Mouse (Mus musculus) myocyte (in vitro differentiated cells): ENCODE measurements around the gene Wdr90. TPM values are rescaled to one million over a fixed set of nuclear protein-coding genes. Genes with fewer than 3 reads are reported as not detected.
"Not testable (repeated sequence)": the region's sequence is repeated elsewhere in the genome, so short reads cannot be mapped to it uniquely, and the experiment has no call there.

Experiments used
- H3K27me3 ChIP-seq: one replicate; pipeline ENCODE4 v1.6.1; 2011; ENCODE audit not compliant: control insufficient read depth, insufficient read depth, insufficient read length
- H3K36me3 ChIP-seq: one replicate; pipeline ENCODE4 v1.6.1; 2011; ENCODE audit not compliant: control insufficient read depth, insufficient read depth
- H3K4me2 ChIP-seq: one replicate; pipeline ENCODE4 v1.6.1; 2011; ENCODE audit warnings: low read depth, control low read depth
- H3K4me3 ChIP-seq: one replicate; pipeline ENCODE4 v1.5.1; 2011; ENCODE audit warnings: mild to moderate bottlenecking, control low read depth, moderate library complexity
- H3K79me2 ChIP-seq: one replicate; pipeline ENCODE4 v1.6.1; 2011; ENCODE audit not compliant: control insufficient read depth, insufficient read depth
- H3ac ChIP-seq: one replicate; pipeline ENCODE4 v1.6.1; 2011; ENCODE audit not compliant: control insufficient read depth, insufficient read length
- CEBPB ChIP-seq: IDR thresholded peaks from 2 replicates; pipeline ENCODE4 v1.6.1; 2011; ENCODE audit warnings: mild to moderate bottlenecking, moderate library complexity; ENCODE audit not compliant: poor library complexity, insufficient read depth, severe bottlenecking
- E2F4 ChIP-seq: IDR thresholded peaks from one replicate; pipeline ENCODE4 v1.6.1; 2011; ENCODE audit warnings: mild to moderate bottlenecking, control low read depth, moderate library complexity; ENCODE audit not compliant: insufficient read depth
- MAX ChIP-seq: IDR thresholded peaks from one replicate; pipeline ENCODE4 v1.6.1; 2011; ENCODE audit warnings: low read depth, mild to moderate bottlenecking, control low read depth
- MYOD1 ChIP-seq, 3 experiments: IDR thresholded peaks; one replicate each; pipeline ENCODE4 v1.6.1; 2011; ENCODE audit warnings: control low read depth in 2 of 3, low read depth in 2 of 3, mild to moderate bottlenecking in 2 of 3, moderate library complexity in 1 of 3; ENCODE audit not compliant: insufficient read length in 2 of 3, control insufficient read depth in 1 of 3
- MYOG ChIP-seq, 3 experiments: IDR thresholded peaks; one replicate each; pipeline ENCODE4 v1.6.1; 2011; ENCODE audit warnings: control low read depth in 2 of 3, low read depth in 2 of 3, mild to moderate bottlenecking in 2 of 3; ENCODE audit not compliant: insufficient read length in 2 of 3, control insufficient read depth in 1 of 3, insufficient read depth in 1 of 3
- POLR2A ChIP-seq: IDR thresholded peaks from one replicate; pipeline ENCODE4 v1.6.1; 2011; ENCODE audit warnings: low read depth, mild to moderate bottlenecking, control low read depth, moderate library complexity; ENCODE audit not compliant: insufficient read length
- REST ChIP-seq: IDR thresholded peaks from one replicate; pipeline ENCODE4 v1.6.1; 2011; ENCODE audit warnings: mild to moderate bottlenecking, control low read depth, moderate library complexity; ENCODE audit not compliant: insufficient read depth, insufficient read length
- SRF ChIP-seq: IDR thresholded peaks from one replicate; pipeline ENCODE4 v1.6.1; 2011; ENCODE audit warnings: low read depth; ENCODE audit not compliant: control insufficient read depth, insufficient read length
- TCF12 ChIP-seq: IDR thresholded peaks from one replicate; pipeline ENCODE4 v1.6.1; 2011; ENCODE audit warnings: mild to moderate bottlenecking, control low read depth; ENCODE audit not compliant: poor library complexity, insufficient read depth, severe bottlenecking
- TCF3 ChIP-seq: IDR thresholded peaks from one replicate; pipeline ENCODE4 v1.6.1; 2011; ENCODE audit warnings: low read depth, control low read depth; ENCODE audit not compliant: insufficient read length
- USF1 ChIP-seq: IDR thresholded peaks from one replicate; pipeline ENCODE4 v1.6.1; 2011; ENCODE audit warnings: low read depth, mild to moderate bottlenecking, control low read depth, moderate library complexity
- polyA plus RNA-seq: library from polyadenylated mRNA; unstranded; fragments of >200 nt; fragmentation: generic; extraction: Trizol; gene quantifications from one replicate; pipeline ENCODE4 v1.2.1, GENCODE M21; 2012; ENCODE audit warnings: missing spikeins

Wdr90 gene
- polyA plus RNA-seq, 1 experiment: 7.4 TPM

- TF ChIP-seq POLR2A (peak; percentile 43), USF1 (no peak)
- no peaks in the 10 kb centered on the region for H3K36me3 ChIP-seq
- peak within 1 kb of the TSS; percentile 38 for H3ac ChIP-seq
- no peaks in the 10 kb centered on the region for H3K27me3 ChIP-seq
- H3K79me2 ChIP-seq: no peaks in the 10 kb centered on the region
- H3K4me3 ChIP-seq: peak within 1 kb of the TSS; percentile 26
- H3K4me2 ChIP-seq: peak within 1 kb of the TSS; percentile 77
These were observed 52.3 kb downstream of the Wdr90 start, which contains the start of gene Fbxl16 for GRCm38 (mm10) chr17:25808789-25809605. TSS of gene Fbxl16 (plus strand) at chr17:25809085.

DNA sequence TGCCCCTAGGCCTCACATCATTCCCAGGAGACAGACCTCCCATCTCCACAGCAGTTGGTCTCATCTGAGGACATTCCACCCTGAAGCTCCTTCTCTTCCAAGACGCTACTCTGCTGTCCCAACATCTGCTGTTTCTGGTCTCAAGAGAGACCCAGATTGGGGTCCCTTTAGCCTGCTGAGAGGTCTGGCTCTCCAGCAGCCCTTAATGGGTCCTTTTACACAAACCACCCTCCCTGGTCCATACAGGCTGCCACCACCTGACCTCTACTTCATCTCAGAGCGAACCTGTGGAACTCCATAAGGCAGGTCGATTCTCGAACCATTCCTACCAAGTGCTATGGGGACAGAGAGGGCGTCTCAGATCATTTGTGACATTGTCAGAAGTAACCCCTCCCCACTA is 53.3 kb downstream of the Wdr90 start:
- no peak for TF ChIP-seq MAX
- no peak for TF ChIP-seq MYOD1 (IDR thresholded peaks at IDR 0.05; ENCODE audit: control insufficient read depth in 1 of 3, insufficient read length in 2 of 3, low read depth in 2 of 3)
- no peak for TF ChIP-seq CEBPB
- no peak for TF ChIP-seq REST
- TF ChIP-seq SRF: no peak
- TF ChIP-seq TCF3: no peak
- TF ChIP-seq E2F4: no peak
- no peak for TF ChIP-seq POLR2A
- no peak for TF ChIP-seq MYOG (IDR thresholded peaks at IDR 0.05; ENCODE audit: control insufficient read depth in 1 of 3, insufficient read depth in 1 of 3, insufficient read length in 2 of 3, low read depth in 2 of 3)
- Histone ChIP-seq H3K4me2 (peak overlapping the region; percentile 77), H3K4me3 (peak overlapping the region; percentile 26), H3K36me3 (no peaks in the 10 kb centered on the region), H3ac (peak overlapping the region; percentile 38), H3K27me3 (no peaks in the 10 kb centered on the region), H3K79me2 (no peaks in the 10 kb centered on the region)

- H3K27me3 ChIP-seq, H3K4me3 ChIP-seq, H3K79me2 ChIP-seq, H3K4me2 ChIP-seq, H3ac ChIP-seq, H3K36me3 ChIP-seq: not testable (repeated sequence)
These were observed 53.8 kb downstream of the Wdr90 start for GRCm38 (mm10) chr17:25807452-25807851.

DNA sequence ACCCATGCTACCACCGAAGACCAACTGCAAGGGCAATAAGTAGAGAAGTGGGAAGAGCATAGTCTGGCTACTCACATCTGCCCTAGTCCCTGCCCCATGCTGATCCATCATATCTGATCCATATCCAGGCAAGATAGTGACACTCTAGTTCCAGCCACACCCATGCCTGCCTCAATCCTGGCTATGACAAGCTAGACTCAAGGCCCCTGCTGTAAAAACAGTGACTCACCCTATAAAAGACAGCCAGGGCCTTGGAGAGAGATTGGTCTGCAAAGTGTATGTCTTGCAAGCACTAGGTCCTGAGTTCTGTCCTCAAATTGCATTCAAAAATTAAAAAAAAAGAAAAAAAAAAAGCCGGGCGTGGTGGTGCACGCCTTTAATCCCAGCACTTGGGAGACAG is 54.8 kb downstream of the Wdr90 start:
- Histone ChIP-seq H3ac (no peak overlapping the region), H3K79me2 (no peaks in the 10 kb centered on the region), H3K27me3 (no peaks in the 10 kb centered on the region), H3K36me3 (no peaks in the 10 kb centered on the region), H3K4me2 (no peak overlapping the region), H3K4me3 (no peak overlapping the region)
- TF ChIP-seq MYOG (IDR thresholded peaks at IDR 0.05; ENCODE audit: control insufficient read depth in 1 of 3, insufficient read depth in 1 of 3, insufficient read length in 2 of 3, low read depth in 2 of 3): no peak
- TF ChIP-seq MYOD1 (IDR thresholded peaks at IDR 0.05; ENCODE audit: control insufficient read depth in 1 of 3, insufficient read length in 2 of 3, low read depth in 2 of 3): no peak
- TF ChIP-seq REST: no peak
- no peak for TF ChIP-seq MAX
- TF ChIP-seq E2F4: no peak

GRCm38 (mm10) chr17:25802825-25803517 is 58.3 kb downstream of the Wdr90 start:
- Histone ChIP-seq H3K27me3 (no peaks in the 10 kb centered on the region), H3K79me2 (no peaks in the 10 kb centered on the region), H3K4me2 (no peak overlapping the region), H3K36me3 (no peaks in the 10 kb centered on the region), H3ac (no peak overlapping the region), H3K4me3 (no peak overlapping the region)
- TF ChIP-seq MAX (no peak), MYOG (IDR thresholded peaks at IDR 0.05; ENCODE audit: control insufficient read depth in 1 of 3, insufficient read depth in 1 of 3, insufficient read length in 2 of 3, low read depth in 2 of 3) (peak in 2 of 3 experiments; percentile 29 to 36), USF1 (peak; percentile 12), TCF12 (no peak), POLR2A (no peak), MYOD1 (IDR thresholded peaks at IDR 0.05; ENCODE audit: control insufficient read depth in 1 of 3, insufficient read length in 2 of 3, low read depth in 2 of 3) (peak in 2 of 3 experiments; percentile 53 to 69)
